8 mouse cellular contexts compared by ENCODE assay signal in genomic region chr8:69887289-69888243, GRCm38 (mm10). TPM values are rescaled to one million over a fixed set of nuclear protein-coding genes. Genes with fewer than 3 reads are reported as not detected.
DNase-seq lines count a peak whose midpoint lies in the region; ATAC-seq and TF ChIP-seq lines count a peak whose summit lies in the region.

Gene Cilp2 (minus strand): TSS chr8:69887687.

- intact Hi-C loops in left cerebral cortex, postnatal 25 days (cut with DNase I) = no loop called here

- peak within 1 kb of the TSS; percentile 16 for H3K4me3 ChIP-seq in forebrain, embryonic 14.5 days (ENCODE audit: low read depth, low read length)
- peak within 1 kb of the TSS; percentile 28 for H3K4me3 ChIP-seq in hindbrain, postnatal 0 days (ENCODE audit: low read length)
- 0 out of 2 replicates have a peak within 1 kb of the TSS, but pooled peaks have one; percentile 13 for H3K4me3 ChIP-seq in liver, embryonic 16.5 days (ENCODE audit: low read depth, low read length)
- peak within 1 kb of the TSS; percentile 22; the same call in 1 of the 2 replicates for H3K4me3 ChIP-seq in neural tube, embryonic 12.5 days

- H3K4me2 ChIP-seq in forebrain, embryonic 14.5 days (ENCODE audit: low read length) = peak within 1 kb of the TSS; percentile 39
- H3K4me2 ChIP-seq in hindbrain, postnatal 0 days (ENCODE audit: low read depth, low read length) = peak within 1 kb of the TSS; percentile 50
- 0 out of 2 replicates have a peak within 1 kb of the TSS, but pooled peaks have one; percentile 2 for H3K4me2 ChIP-seq in liver, embryonic 16.5 days (ENCODE audit: low read depth, low read length)
- H3K4me2 ChIP-seq in neural tube, embryonic 12.5 days (replicated peaks) = peak within 1 kb of the TSS; percentile 50

- peaks cover 2% of the 10 kb centered on the region for H3K4me1 ChIP-seq in forebrain, embryonic 14.5 days (ENCODE audit: control insufficient read depth, insufficient read depth, low read length)
- H3K4me1 ChIP-seq in hindbrain, postnatal 0 days (ENCODE audit: insufficient read depth, low read length) = peaks cover 18% of the 10 kb centered on the region
- H3K4me1 ChIP-seq in liver, embryonic 16.5 days (ENCODE audit: control insufficient read depth, low read depth, low read length) = peaks cover 11% of the 10 kb centered on the region
- peaks cover 30% of the 10 kb centered on the region for H3K4me1 ChIP-seq in neural tube, embryonic 12.5 days

- no peak for TF ChIP-seq CTCF in hindbrain, postnatal 0 days (IDR thresholded peaks at IDR 0.05; ENCODE audit: low read depth)

- no peak within 1 kb of the TSS for H3K27ac ChIP-seq in forebrain, embryonic 14.5 days (ENCODE audit: low read depth, low read length)
- H3K27ac ChIP-seq in hindbrain, postnatal 0 days = no peak within 1 kb of the TSS
- H3K27ac ChIP-seq in liver, embryonic 16.5 days (ENCODE audit: low read length) = no peak within 1 kb of the TSS
- no peak within 1 kb of the TSS for H3K27ac ChIP-seq in neural tube, embryonic 12.5 days

- under 1% methylated on average over 58 of the region's 60 CpGs for WGBS in forebrain, embryonic 14.5 days
- WGBS in hindbrain, postnatal 0 days = under 1% methylated on average over 57 of the region's 60 CpGs
- WGBS in liver, embryonic 16.5 days (ENCODE audit: insufficient replicate concordance) = 1% methylated on average over 60 of the region's 60 CpGs
- 2% methylated on average over 60 of the region's 60 CpGs for WGBS in neural tube, embryonic 12.5 days

- no peaks in the 10 kb centered on the region for H3K9me3 ChIP-seq in forebrain, embryonic 14.5 days (replicated peaks; ENCODE audit: control insufficient read depth, low read length)
- no peaks in the 10 kb centered on the region for H3K9me3 ChIP-seq in hindbrain, postnatal 0 days (ENCODE audit: low read length)
- no peaks in the 10 kb centered on the region for H3K9me3 ChIP-seq in liver, embryonic 16.5 days (replicated peaks; ENCODE audit: control insufficient read depth, low read length)
- H3K9me3 ChIP-seq in neural tube, embryonic 12.5 days = no peaks in the 10 kb centered on the region

- ATAC-seq in forebrain, embryonic 14.5 days = no peak
- ATAC-seq in hindbrain, postnatal 0 days = no peak
- ATAC-seq in liver, embryonic 16.5 days (ENCODE audit: low read depth) = no peak
- ATAC-seq in neural tube, embryonic 12.5 days (ENCODE audit: low FRiP score, low read depth) = peak; percentile 8; the same call in 1 of the 2 replicates

- peak within 1 kb of the TSS; percentile 29; the same call in 1 of the 2 replicates for H3K9ac ChIP-seq in forebrain, embryonic 14.5 days (ENCODE audit: low read length)
- H3K9ac ChIP-seq in hindbrain, postnatal 0 days (replicated peaks; ENCODE audit: low read length) = no peak within 1 kb of the TSS
- no peak within 1 kb of the TSS for H3K9ac ChIP-seq in liver, embryonic 16.5 days (ENCODE audit: low read depth, low read length)
- H3K9ac ChIP-seq in neural tube, embryonic 12.5 days = no peak within 1 kb of the TSS

- DNase-seq in retina, postnatal 1 day = peak; percentile 48
- no peak for DNase-seq in retina, embryonic 14.5 days (ENCODE audit: low spot score)
- DNase-seq in forebrain, embryonic 14.5 days (ENCODE audit: low spot score) = no peak
- no peak for DNase-seq in hindbrain, postnatal 0 days (ENCODE audit: low spot score)
- no peak for DNase-seq in urinary bladder, postnatal 36 days (ENCODE audit: low spot score in 2 of 2)
- no peak for DNase-seq in left cerebral cortex, postnatal 25 days (ENCODE audit: low spot score in 2 of 2)

- H3K36me3 ChIP-seq in forebrain, embryonic 14.5 days (ENCODE audit: control insufficient read depth, insufficient read depth, low read length) = 0 out of 2 replicates have a peak, but pooled peaks cover 2% of the 10 kb centered on the region
- H3K36me3 ChIP-seq in hindbrain, postnatal 0 days (ENCODE audit: insufficient read depth, low read length) = no peaks in the 10 kb centered on the region
- H3K36me3 ChIP-seq in liver, embryonic 16.5 days (ENCODE audit: control insufficient read depth, insufficient read depth) = no peaks in the 10 kb centered on the region
- H3K36me3 ChIP-seq in neural tube, embryonic 12.5 days = 0 out of 2 replicates have a peak, but pooled peaks cover 3% of the 10 kb centered on the region

- H3K27me3 ChIP-seq in forebrain, embryonic 14.5 days (replicated peaks; ENCODE audit: control insufficient read depth, insufficient read depth, low read length) = peaks cover 82% of the 10 kb centered on the region
- H3K27me3 ChIP-seq in hindbrain, postnatal 0 days (ENCODE audit: insufficient read depth, low read length) = peaks cover 72% of the 10 kb centered on the region
- peaks cover 80% of the 10 kb centered on the region for H3K27me3 ChIP-seq in liver, embryonic 16.5 days (ENCODE audit: control insufficient read depth, insufficient read depth, low read depth, low read length)
- H3K27me3 ChIP-seq in neural tube, embryonic 12.5 days (replicated peaks) = peaks cover 83% of the 10 kb centered on the region

RNA-seq across cellular contexts. Expression of gene Cilp2, which starts in this region (rescaled TPM):
- 2.0 and 2.6 TPM in 2 replicates for polyA plus RNA-seq in forebrain, embryonic 14.5 days (2014; fragmentation: Nextera tagmentation; extraction: Ambion mirVana)
- 14.3 and 19.2 TPM in 2 replicates for total RNA-seq in hindbrain, postnatal 0 days (2014; rRNA removed)
- polyA plus RNA-seq in hindbrain, postnatal 0 days (2015; fragmentation: Nextera tagmentation; extraction: Ambion mirVana) = 6.9 and 7.2 TPM in 2 replicates
- not detected in 2 replicates for polyA plus RNA-seq in liver, embryonic 16.5 days (2015; fragmentation: Nextera tagmentation; extraction: Ambion mirVana)
- polyA plus RNA-seq in neural tube, embryonic 12.5 days (2016; fragmentation: Nextera tagmentation; extraction: Ambion mirVana) = 1.4 TPM in 2 replicates
- 1 to 10 TPM in 1 of 2 experiments, under 1 TPM in 1; 0.76 to 1.1 TPM for total RNA-seq in left cerebral cortex, postnatal 25 days (2021)
